ENCODE assay signal across 21 mouse cellular contexts in genomic region chr11:46273969-46274368, GRCm38 (mm10). TPM values are rescaled to one million over a fixed set of nuclear protein-coding genes. Genes with fewer than 3 reads are reported as not detected.
DNase-seq lines count a peak whose midpoint lies in the region; TF ChIP-seq lines count a peak whose summit lies in the region.
"Had no signal": no experiment of that assay in that cellular context is flagged by ENCODE, and none has a peak within 500 bp of the region (broad histone marks: within the 10 kb centered on the region; RNA-seq: fewer than 3 reads in every experiment).

No protein-coding gene starts in this region.

- intact Hi-C loops in heart, postnatal 25 days (cut with DNase I), result no loop called here

- TF ChIP-seq CTCF in layer of hippocampus, adult 2 months (conservative IDR thresholded peaks at IDR 0.05), result peak; percentile 57
- peak; percentile 19; the same call in 1 of the 2 replicates for TF ChIP-seq CTCF in brain, embryonic 14.5 days (IDR thresholded peaks at IDR 0.05; ENCODE audit: borderline replicate concordance, extremely low read depth, insufficient read depth, insufficient read length)

- no peak for DNase-seq in layer of hippocampus, adult 2 months (ENCODE audit: low spot score in 2 of 2)
- DNase-seq in layer of hippocampus, postnatal 14 days (ENCODE audit: low spot score in 2 of 2), result no peak
- DNase-seq in thymus, postnatal 25 days, result peak; percentile 23
- DNase-seq in thymus, postnatal 36 days, result no peak
- DNase-seq in brain, embryonic 14.5 days (ENCODE audit: low read depth), result no peak
- DNase-seq in cerebellum, postnatal 4 days (ENCODE audit: low spot score in 2 of 2), result no peak
- DNase-seq in heart, postnatal 25 days (ENCODE audit: low spot score), result no peak
- DNase-seq: adrenal gland, adult 2 months; cerebellum, adult 9-11 months; gastrocnemius, postnatal 36 days; kidney, adult 9 months; lung, postnatal 10 days; right cerebral cortex, postnatal 14 days had no signal

- no peak overlapping the region for H3K4me3 ChIP-seq in layer of hippocampus, adult 2 months
- H3K4me3 ChIP-seq: embryonic facial prominence, embryonic 13.5 days; hindbrain, embryonic 10.5 days; limb, embryonic 13.5 days; midbrain, embryonic 13.5 days; myocyte had no signal

- TF ChIP-seq POLR2A in brain, embryonic 14.5 days (IDR thresholded peaks at IDR 0.05; ENCODE audit: borderline replicate concordance, extremely low read depth, insufficient read depth, insufficient read length, poor library complexity, severe bottlenecking), result no peak

- no peak overlapping the region for H3K27ac ChIP-seq in layer of hippocampus, adult 2 months
- H3K27ac ChIP-seq: embryonic facial prominence, embryonic 13.5 days; hindbrain, embryonic 10.5 days; limb, embryonic 13.5 days; midbrain, embryonic 13.5 days had no signal

RNA-seq across cellular contexts. Expression of gene Fndc9, which starts 38.6 kb away (rescaled TPM):
- 1 to 10 TPM in 1 of 2 experiments, under 1 TPM in 1; 0.72 to 1.0 TPM for total RNA-seq in layer of hippocampus, adult 2 months (2021)
- 1 to 10 TPM; 2.9 to 3.4 TPM for total RNA-seq in layer of hippocampus, postnatal 14 days (2021)
- 1.3 and 2.6 TPM in 2 replicates for polyA plus RNA-seq in brain, embryonic 14.5 days (2012; rRNA removed)
- not detected for total RNA-seq in heart, postnatal 25 days (2021)
- total RNA-seq: adrenal gland, adult 2 months; gastrocnemius, postnatal 36 days; megakaryocyte progenitor cell, adult 5-6 weeks had no signal
- polyA plus RNA-seq: adrenal gland, adult 2 months; liver, embryonic 16.5 days; spleen, adult 2 months had no signal

RNA-seq across cellular contexts. Expression of gene Cyfip2, which starts 38.7 kb away (rescaled TPM):
- total RNA-seq in layer of hippocampus, adult 2 months (2021), result 100 to 1,000 TPM; 530 to 540 TPM
- total RNA-seq in layer of hippocampus, postnatal 14 days (2021), result 100 to 1,000 TPM; 362 to 381 TPM
- 35.9 and 75.9 TPM in 2 replicates for polyA plus RNA-seq in brain, embryonic 14.5 days (2012; rRNA removed)
- total RNA-seq in heart, postnatal 25 days (2021), result 10 to 100 TPM; 54.1 to 55.3 TPM

Comparison
In these comparisons a context has a peak if more than half of its experiments do, and no peak if none do; other contexts are left out.
1. RNA of gene Cyfip2, which starts 38.7 kb away (total RNA-seq): 530 to 540 TPM in layer of hippocampus, adult 2 months and 362 to 381 TPM in layer of hippocampus, postnatal 14 days; 54.1 to 55.3 TPM in heart, postnatal 25 days; every median in the first group is over 4 times any median in the second.